Mouse (Mus musculus): Measurements from ENCODE around the gene Sh2d5.
A peak's percentile ranks its signal among the peaks of the same experiment; 100 is the strongest.

The Sh2d5 gene

GRCm38 (mm10) chr4:138250088-138250960 lies at the start of gene Sh2d5, which contains the start of gene Kif17:
Gene Sh2d5, plus strand, starts transcription at chr4:138250403.
Gene Kif17, plus strand, starts transcription at chr4:138250435.
- DNase-seq = peak; percentile 92

- no peak for DNase-seq
Observed at GRCm38 (mm10) chr4:138200769-138201168, 49.4 kb upstream of the Sh2d5 start.

GRCm38 (mm10) chr4:138201696-138202095 lies 48.5 kb upstream of the Sh2d5 start:
- DNase-seq = no peak

GRCm38 (mm10) chr4:138210116-138210515 lies 40.1 kb upstream of the Sh2d5 start:
- no peak for DNase-seq

- DNase-seq = no peak
Observed at GRCm38 (mm10) chr4:138213861-138214260, 36.3 kb upstream of the Sh2d5 start.

GRCm38 (mm10) chr4:138215671-138216199 lies 34.5 kb upstream of the Sh2d5 start:
- no peak for DNase-seq

GRCm38 (mm10) chr4:138216200-138216890 lies 33.9 kb upstream of the Sh2d5 start, which contains the start of gene Hp1bp3:
Gene Hp1bp3, plus strand, starts transcription at chr4:138216296.
- peak; percentile 72 for DNase-seq

GRCm38 (mm10) chr4:138216891-138217392 lies 33.3 kb upstream of the Sh2d5 start:
- peak; percentile 98 for DNase-seq

- peak; percentile 40 for DNase-seq
Observed at GRCm38 (mm10) chr4:138217441-138217840, 32.8 kb upstream of the Sh2d5 start.

- no peak for DNase-seq
Observed at GRCm38 (mm10) chr4:138217951-138218685, 32.1 kb upstream of the Sh2d5 start.

GRCm38 (mm10) chr4:138219331-138219730 lies 30.9 kb upstream of the Sh2d5 start:
- no peak for DNase-seq

- DNase-seq = no peak
Observed at GRCm38 (mm10) chr4:138220761-138221160, 29.4 kb upstream of the Sh2d5 start.

- DNase-seq = no peak
Observed at GRCm38 (mm10) chr4:138221406-138221805, 28.8 kb upstream of the Sh2d5 start.

GRCm38 (mm10) chr4:138222396-138222795 lies 27.8 kb upstream of the Sh2d5 start:
- no peak for DNase-seq

- no peak for DNase-seq
Observed at GRCm38 (mm10) chr4:138223623-138224022, 26.6 kb upstream of the Sh2d5 start.

- DNase-seq = peak; percentile 73
Observed at GRCm38 (mm10) chr4:138246756-138247665, 3.2 kb upstream of the Sh2d5 start.

- DNase-seq = peak; percentile 42
Observed at GRCm38 (mm10) chr4:138251819-138252218, 1.6 kb downstream of the Sh2d5 start.

- DNase-seq = no peak
Observed at GRCm38 (mm10) chr4:138252231-138252630, 2.0 kb downstream of the Sh2d5 start.

GRCm38 (mm10) chr4:138257116-138257687 lies 7.0 kb downstream of the Sh2d5 start:
- no peak for DNase-seq

GRCm38 (mm10) chr4:138258663-138259062 lies 8.5 kb downstream of the Sh2d5 start:
- no peak for DNase-seq

GRCm38 (mm10) chr4:138259482-138259881 lies 9.3 kb downstream of the Sh2d5 start:
- peak; percentile 6 for DNase-seq

All from right cerebral cortex, postnatal 14 days (tissue).